Mouse (Mus musculus): Measurements from ENCODE around the gene Ppp1r3f. TPM values are rescaled to one million over a fixed set of nuclear protein-coding genes. Genes with fewer than 3 reads are reported as not detected.

Ppp1r3f gene
- total RNA-seq, 2 experiments from 2014 or later, result 20.3 to 29.1 TPM

DNA sequence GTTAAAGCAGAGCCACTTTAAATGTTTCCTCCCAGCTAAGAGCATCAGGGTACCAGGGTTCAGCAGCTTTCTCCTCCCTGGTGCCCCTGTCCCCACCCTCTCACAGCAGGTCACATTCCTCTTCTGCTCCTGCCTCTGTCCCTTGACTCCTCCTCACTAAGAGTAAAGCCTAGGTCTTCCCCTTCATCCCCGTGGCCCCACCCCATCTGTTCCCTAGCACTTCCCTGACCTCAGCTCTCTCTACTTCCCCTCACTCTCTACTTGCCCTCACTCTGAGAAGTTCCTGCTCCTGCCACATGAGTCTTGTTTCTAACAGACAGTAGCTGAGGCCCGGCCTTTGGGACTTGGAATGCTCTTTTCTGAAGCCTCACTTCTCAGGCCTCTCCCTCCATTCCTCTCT is 11.0 kb downstream of the Ppp1r3f start:
- DNase-seq (ENCODE audit: low spot score in 2 of 2), result no peak

DNA sequence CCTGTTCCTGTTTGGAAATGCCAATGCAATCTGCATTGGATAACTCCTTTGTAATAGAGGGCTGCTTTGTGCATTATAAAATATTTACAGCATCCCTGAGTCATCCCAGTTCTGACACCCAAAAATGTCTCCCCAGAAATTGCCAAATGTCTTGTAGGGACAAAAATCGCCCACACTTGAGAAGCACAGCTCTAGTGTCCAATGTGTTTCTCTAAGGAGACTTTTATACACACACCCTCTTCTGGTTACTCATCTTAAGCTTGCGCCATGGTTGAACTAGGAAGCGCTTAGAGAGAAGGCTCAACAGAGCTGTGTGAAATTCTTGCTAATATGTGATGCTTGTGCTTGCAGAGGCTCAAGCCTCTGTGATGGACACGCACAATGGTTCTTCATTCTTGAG is 20.6 kb downstream of the Ppp1r3f start:
- DNase-seq (ENCODE audit: low spot score in 2 of 2), result no peak

DNA sequence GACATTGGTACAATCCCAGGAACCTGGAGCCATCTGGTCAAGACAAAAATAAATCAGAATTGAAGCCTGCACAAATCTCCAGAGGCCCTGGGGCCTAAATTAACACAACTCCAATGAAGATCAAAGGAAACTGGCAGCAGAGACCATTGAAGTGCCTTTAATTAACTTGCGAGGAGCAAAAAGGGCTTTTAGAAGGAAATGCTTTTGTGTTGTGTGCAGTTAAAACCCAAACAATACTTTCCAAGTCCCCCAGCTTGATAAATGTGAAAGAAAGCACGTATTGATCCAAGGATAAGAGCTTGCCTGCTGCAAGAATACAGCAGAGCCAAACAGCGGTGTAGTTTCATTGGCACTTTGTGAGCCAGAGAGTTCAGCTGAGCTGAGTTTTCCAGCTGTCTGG is 49.1 kb downstream of the Ppp1r3f start:
- DNase-seq (ENCODE audit: low spot score in 2 of 2), result no peak

Other genes starting within 250 kb of the Ppp1r3f start
- 10 to 100 TPM; 16.5 to 18.8 TPM for gene Usp27x, start 198.5 kb downstream of the Ppp1r3f start, total RNA-seq (2021)
- gene Foxp3, start 639 bp downstream of the Ppp1r3f start, total RNA-seq (2021), result not detected
- 10 to 100 TPM; 29.0 to 34.2 TPM for gene Ccdc22, start 31.2 kb upstream of the Ppp1r3f start, total RNA-seq (2021)
- gene Cacna1f, start 32.8 kb upstream of the Ppp1r3f start, total RNA-seq (2021), result under 1 TPM in 1 of 2 experiments, not detected in 1; 0.33 TPM
- 1,000 to 10,000 TPM; 1,889 to 1,992 TPM for gene Syp, start 64.2 kb upstream of the Ppp1r3f start, total RNA-seq (2021)
- gene Prickle3, start 83.0 kb upstream of the Ppp1r3f start, total RNA-seq (2021), result 1 to 10 TPM; 1.9 to 2.5 TPM
- 10 to 100 TPM in 1 of 2 experiments, 1 to 10 TPM in 1; 8.8 to 11.1 TPM for gene Plp2, start 97.1 kb upstream of the Ppp1r3f start, total RNA-seq (2021)
- gene Magix, start 107.0 kb upstream of the Ppp1r3f start, total RNA-seq (2021), result under 1 TPM; 0.19 to 0.44 TPM
- gene Gpkow, start 122.8 kb upstream of the Ppp1r3f start, total RNA-seq (2021), result 10 to 100 TPM; 33.8 to 34.2 TPM
- 10 to 100 TPM; 55.8 to 56.1 TPM for gene Wdr45, start 140.1 kb upstream of the Ppp1r3f start, total RNA-seq (2021)
- 1 to 10 TPM in 1 of 2 experiments, not detected in 1; 1.6 TPM for gene Gm45208, start 148.0 kb upstream of the Ppp1r3f start, total RNA-seq (2021)
- 10 to 100 TPM; 96.0 to 98.1 TPM for gene Praf2, start 154.2 kb upstream of the Ppp1r3f start, total RNA-seq (2021)
- gene Ccdc120, start 176.6 kb upstream of the Ppp1r3f start, total RNA-seq (2021), result 10 to 100 TPM; 26.7 to 29.7 TPM
- gene Tfe3, start 188.3 kb upstream of the Ppp1r3f start, total RNA-seq (2021), result 10 to 100 TPM; 34.2 to 35.2 TPM
- gene Gripap1, start 215.5 kb upstream of the Ppp1r3f start, total RNA-seq (2021), result 100 to 1,000 TPM in 1 of 2 experiments, 10 to 100 TPM in 1; 99.1 to 103 TPM
- 1 to 10 TPM; 8.4 to 9.6 TPM for gene Kcnd1, start 248.0 kb upstream of the Ppp1r3f start, total RNA-seq (2021)

All from left cerebral cortex, adult 18-20 months (tissue).